Mouse (Mus musculus): ENCODE measurements around the gene Tenm1. TPM values are rescaled to one million over a fixed set of nuclear protein-coding genes. Genes with fewer than 3 reads are reported as not detected.

The Tenm1 gene
- total and polyA plus RNA-seq, 3 experiments = 0.16 TPM; not detected in 2

GRCm38 (mm10) chrX:42986100-42986499, 442.8 kb downstream of the Tenm1 start:
- H3K4me1 ChIP-seq (ENCODE audit: insufficient read depth, low read depth, low read length) = no peaks in the 10 kb centered on the region
- ATAC-seq (ENCODE audit: extremely low read depth, insufficient number of reproducible peaks, low FRiP score, poor library complexity, severe bottlenecking) (no peak), DNase-seq (ENCODE audit: low spot score) (no peak)
- H3K9me3 ChIP-seq (replicated peaks) = no peaks in the 10 kb centered on the region
- no peak overlapping the region for H3K4me3 ChIP-seq (ENCODE audit: low read depth, low read length)
- no peaks in the 10 kb centered on the region for H3K27me3 ChIP-seq (ENCODE audit: insufficient read depth, low read length)
- H3K36me3 ChIP-seq (replicated peaks) = no peaks in the 10 kb centered on the region
- no peak for TF ChIP-seq GATA2 (IDR thresholded peaks at IDR 0.05; ENCODE audit: borderline replicate concordance, low read depth, low read length)
- TF ChIP-seq CTCF (IDR thresholded peaks at IDR 0.05; ENCODE audit: low read depth, low read length) = no peak
- no peak for TF ChIP-seq TAL1 (conservative IDR thresholded peaks at IDR 0.05; ENCODE audit: low read depth, low read length)
- no peak for TF ChIP-seq POLR2AphosphoS5 (IDR thresholded peaks at IDR 0.05; ENCODE audit: insufficient replicate concordance, low read depth, low read length)
- TF ChIP-seq GATA1 (IDR thresholded peaks at IDR 0.05; ENCODE audit: borderline replicate concordance, low read length) = no peak

GRCm38 (mm10) chrX:42973562-42973961, 455.4 kb downstream of the Tenm1 start:
- Histone ChIP-seq H3K27me3 (ENCODE audit: insufficient read depth, low read length) (no peaks in the 10 kb centered on the region), H3K36me3 (replicated peaks) (no peaks in the 10 kb centered on the region), H3K9me3 (replicated peaks) (no peaks in the 10 kb centered on the region), H3K4me3 (ENCODE audit: low read depth, low read length) (no peak overlapping the region), H3K4me1 (ENCODE audit: insufficient read depth, low read depth, low read length) (no peaks in the 10 kb centered on the region)
- DNase-seq (ENCODE audit: low spot score) (no peak), ATAC-seq (ENCODE audit: extremely low read depth, insufficient number of reproducible peaks, low FRiP score, poor library complexity, severe bottlenecking) (no peak)
- TF ChIP-seq TAL1 (conservative IDR thresholded peaks at IDR 0.05; ENCODE audit: low read depth, low read length) = no peak
- no peak for TF ChIP-seq GATA1 (IDR thresholded peaks at IDR 0.05; ENCODE audit: borderline replicate concordance, low read length)
- no peak for TF ChIP-seq POLR2AphosphoS5 (IDR thresholded peaks at IDR 0.05; ENCODE audit: insufficient replicate concordance, low read depth, low read length)
- TF ChIP-seq GATA2 (IDR thresholded peaks at IDR 0.05; ENCODE audit: borderline replicate concordance, low read depth, low read length) = no peak
- no peak for TF ChIP-seq CTCF (IDR thresholded peaks at IDR 0.05; ENCODE audit: low read depth, low read length)

GRCm38 (mm10) chrX:42967611-42968010, 461.3 kb downstream of the Tenm1 start:
- no peak for TF ChIP-seq CTCF (IDR thresholded peaks at IDR 0.05; ENCODE audit: low read depth, low read length)
- TF ChIP-seq GATA2 (IDR thresholded peaks at IDR 0.05; ENCODE audit: borderline replicate concordance, low read depth, low read length) = no peak
- no peak for TF ChIP-seq TAL1 (conservative IDR thresholded peaks at IDR 0.05; ENCODE audit: low read depth, low read length)
- TF ChIP-seq GATA1 (IDR thresholded peaks at IDR 0.05; ENCODE audit: borderline replicate concordance, low read length) = no peak
- TF ChIP-seq POLR2AphosphoS5 (IDR thresholded peaks at IDR 0.05; ENCODE audit: insufficient replicate concordance, low read depth, low read length) = no peak
- H3K4me3 ChIP-seq (ENCODE audit: low read depth, low read length) = no peak overlapping the region
- no peak for ATAC-seq (ENCODE audit: extremely low read depth, insufficient number of reproducible peaks, low FRiP score, poor library complexity, severe bottlenecking)
- DNase-seq (ENCODE audit: low spot score) = no peak
- no peaks in the 10 kb centered on the region for H3K36me3 ChIP-seq (replicated peaks)
- H3K4me1 ChIP-seq (ENCODE audit: insufficient read depth, low read depth, low read length) = no peaks in the 10 kb centered on the region
- H3K9me3 ChIP-seq (replicated peaks) = no peaks in the 10 kb centered on the region
- no peaks in the 10 kb centered on the region for H3K27me3 ChIP-seq (ENCODE audit: insufficient read depth, low read length)

- Histone ChIP-seq H3K36me3 (replicated peaks) (no peaks in the 10 kb centered on the region), H3K27me3 (ENCODE audit: insufficient read depth, low read length) (no peaks in the 10 kb centered on the region), H3K4me3 (ENCODE audit: low read depth, low read length) (no peak overlapping the region), H3K9me3 (replicated peaks) (no peaks in the 10 kb centered on the region), H3K4me1 (ENCODE audit: insufficient read depth, low read depth, low read length) (no peaks in the 10 kb centered on the region)
- ATAC-seq (ENCODE audit: extremely low read depth, insufficient number of reproducible peaks, low FRiP score, poor library complexity, severe bottlenecking) (no peak), DNase-seq (ENCODE audit: low spot score) (no peak)
- no peak for TF ChIP-seq TAL1 (conservative IDR thresholded peaks at IDR 0.05; ENCODE audit: low read depth, low read length)
- TF ChIP-seq POLR2AphosphoS5 (IDR thresholded peaks at IDR 0.05; ENCODE audit: insufficient replicate concordance, low read depth, low read length) = no peak
- TF ChIP-seq CTCF (IDR thresholded peaks at IDR 0.05; ENCODE audit: low read depth, low read length) = no peak
- TF ChIP-seq GATA2 (IDR thresholded peaks at IDR 0.05; ENCODE audit: borderline replicate concordance, low read depth, low read length) = no peak
- TF ChIP-seq GATA1 (IDR thresholded peaks at IDR 0.05; ENCODE audit: borderline replicate concordance, low read length) = no peak
Measured at GRCm38 (mm10) chrX:42861731-42862130, 567.2 kb downstream of the Tenm1 start.

GRCm38 (mm10) chrX:42781566-42781965, 647.4 kb downstream of the Tenm1 start:
- ATAC-seq (ENCODE audit: extremely low read depth, insufficient number of reproducible peaks, low FRiP score, poor library complexity, severe bottlenecking) (no peak), DNase-seq (ENCODE audit: low spot score) (no peak)

GRCm38 (mm10) chrX:42718078-42718785, 710.7 kb downstream of the Tenm1 start:
- DNase-seq (ENCODE audit: low spot score) = no peak
- no peaks in the 10 kb centered on the region for H3K4me1 ChIP-seq (ENCODE audit: insufficient read depth, low read depth, low read length)
- no peaks in the 10 kb centered on the region for H3K27me3 ChIP-seq (ENCODE audit: insufficient read depth, low read length)
- TF ChIP-seq GATA1 (IDR thresholded peaks at IDR 0.05; ENCODE audit: borderline replicate concordance, low read length) = no peak
- TF ChIP-seq POLR2AphosphoS5 (IDR thresholded peaks at IDR 0.05; ENCODE audit: insufficient replicate concordance, low read depth, low read length) = no peak
- no peak for TF ChIP-seq TAL1 (conservative IDR thresholded peaks at IDR 0.05; ENCODE audit: low read depth, low read length)
- no peak for TF ChIP-seq GATA2 (IDR thresholded peaks at IDR 0.05; ENCODE audit: borderline replicate concordance, low read depth, low read length)
- TF ChIP-seq CTCF (IDR thresholded peaks at IDR 0.05; ENCODE audit: low read depth, low read length) = no peak
- H3K36me3 ChIP-seq (replicated peaks) = no peaks in the 10 kb centered on the region
- H3K9me3 ChIP-seq (replicated peaks) = no peaks in the 10 kb centered on the region
- H3K4me3 ChIP-seq (ENCODE audit: low read depth, low read length) = no peak overlapping the region
- ATAC-seq (ENCODE audit: extremely low read depth, insufficient number of reproducible peaks, low FRiP score, poor library complexity, severe bottlenecking) = no peak

More at GRCm38 (mm10) chrX:42781566-42781965, 647.4 kb downstream of the Tenm1 start:
- no peaks in the 10 kb centered on the region for H3K27me3 ChIP-seq (ENCODE audit: insufficient read depth, low read length)
- no peaks in the 10 kb centered on the region for H3K9me3 ChIP-seq (replicated peaks)
- H3K36me3 ChIP-seq (replicated peaks) = no peaks in the 10 kb centered on the region
- H3K4me1 ChIP-seq (ENCODE audit: insufficient read depth, low read depth, low read length) = no peaks in the 10 kb centered on the region
- no peak overlapping the region for H3K4me3 ChIP-seq (ENCODE audit: low read depth, low read length)
- TF ChIP-seq POLR2AphosphoS5 (IDR thresholded peaks at IDR 0.05; ENCODE audit: insufficient replicate concordance, low read depth, low read length) = no peak
- no peak for TF ChIP-seq GATA2 (IDR thresholded peaks at IDR 0.05; ENCODE audit: borderline replicate concordance, low read depth, low read length)
- TF ChIP-seq CTCF (IDR thresholded peaks at IDR 0.05; ENCODE audit: low read depth, low read length) = no peak
- no peak for TF ChIP-seq TAL1 (conservative IDR thresholded peaks at IDR 0.05; ENCODE audit: low read depth, low read length)
- TF ChIP-seq GATA1 (IDR thresholded peaks at IDR 0.05; ENCODE audit: borderline replicate concordance, low read length) = no peak

All from G1E (cell line).